Comparison of ENCODE assay signal across 8 mouse cellular contexts in genomic region chr9:106306662-106307351, GRCm38 (mm10). TPM values are rescaled to one million over a fixed set of nuclear protein-coding genes. Genes with fewer than 3 reads are reported as not detected.
DNase-seq lines count a peak whose midpoint lies in the region; ATAC-seq lines count a peak whose summit lies in the region.

No protein-coding gene starts in this region.

- ATAC-seq in granulocyte monocyte progenitor cell, adult 5-6 weeks (replicated peaks; ENCODE audit: poor library complexity, severe bottlenecking): peak; percentile 43

- DNase-seq in 3T3-L1 (ENCODE audit: low read depth, low spot score): peak; percentile 75
- DNase-seq in adrenal gland, adult 18-20 months (ENCODE audit: low spot score in 2 of 2): peak; percentile 67 to 77
- DNase-seq in embryo, embryonic 10.5 days (ENCODE audit: low spot score): peak; percentile 85
- peak; percentile 84 for DNase-seq in kidney, adult 9 months
- peak; percentile 72 for DNase-seq in liver
- DNase-seq in monocyte, adult 2 months (ENCODE audit: low read depth in 1 of 2, low spot score in 2 of 2): peak; percentile 23 to 53
- peak; percentile 57 to 79 for DNase-seq in spleen, postnatal 10 days (ENCODE audit: low spot score in 2 of 2)

RNA-seq across cellular contexts. Expression of gene Poc1a, which starts 25.9 kb away (rescaled TPM):
- total RNA-seq in adrenal gland, adult 18-20 months (2021): 1 to 10 TPM; 3.2 to 4.3 TPM
- total RNA-seq in granulocyte monocyte progenitor cell, adult 5-6 weeks (2014; fragmentation: Nextera tagmentation): 42.4 and 49.8 TPM in 2 replicates
- 20.4 and 30.3 TPM in 2 replicates for total RNA-seq in granulocyte monocyte progenitor cell, adult 5-6 weeks (2017)

RNA-seq across cellular contexts. Expression of gene Alas1, which starts 58.4 kb away (rescaled TPM):
- 1,000 to 10,000 TPM; 1,196 to 1,991 TPM for total RNA-seq in adrenal gland, adult 18-20 months (2021)
- total RNA-seq in granulocyte monocyte progenitor cell, adult 5-6 weeks (2014; fragmentation: Nextera tagmentation): 613 and 665 TPM in 2 replicates
- 822 and 987 TPM in 2 replicates for total RNA-seq in granulocyte monocyte progenitor cell, adult 5-6 weeks (2017)

Comparison
In these comparisons a context has a peak if more than half of its experiments do, and no peak if none do; other contexts are left out.
1. Peak in every context shown above with its lines: DNase-seq and ATAC-seq.
2. RNA of gene Poc1a, which starts 25.9 kb away (total RNA-seq): 20.4 to 49.8 TPM in granulocyte monocyte progenitor cell, adult 5-6 weeks; 3.2 to 4.3 TPM in adrenal gland, adult 18-20 months; every median in the first group is over 4 times any median in the second.